Mouse (Mus musculus): ENCODE measurements around the gene Gm8024.
"Not testable (repeated sequence)": the region's sequence is repeated elsewhere in the genome, so short reads cannot be mapped to it uniquely, and the experiment has no call there.

Gm8024 gene

DNA sequence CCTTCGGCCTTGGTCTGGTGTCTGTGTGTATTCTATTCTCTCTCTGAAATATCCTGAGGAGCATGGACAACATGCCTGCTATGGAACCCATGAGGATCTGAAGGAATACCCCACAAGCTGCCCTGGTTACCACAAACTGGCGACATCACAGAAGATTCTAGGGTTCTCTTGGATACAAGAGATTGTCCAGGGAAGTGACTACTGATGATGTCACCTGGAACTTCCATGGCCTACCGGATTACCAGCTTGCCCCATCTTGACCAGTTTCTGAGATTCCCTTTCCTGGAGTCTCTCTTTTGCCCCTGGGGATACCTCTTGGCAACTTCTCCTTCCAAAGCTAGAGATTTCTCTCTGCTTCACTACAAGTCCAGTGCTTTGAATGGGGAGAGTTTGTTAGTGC is at the start of gene Gm8024:
Gene Gm8024, minus strand, starts transcription at position 101 of the 400 bp plus-strand sequence.
- not testable (repeated sequence) for DNase-seq (ENCODE audit: inconsistent age in 2 of 2, low spot score in 1 of 2)

- peak; percentile 40 to 88 for DNase-seq (ENCODE audit: inconsistent age in 2 of 2, low spot score in 1 of 2)
Observed at GRCm38 (mm10) chr14:42543170-42543701, 19.2 kb upstream of the Gm8024 start.

DNA sequence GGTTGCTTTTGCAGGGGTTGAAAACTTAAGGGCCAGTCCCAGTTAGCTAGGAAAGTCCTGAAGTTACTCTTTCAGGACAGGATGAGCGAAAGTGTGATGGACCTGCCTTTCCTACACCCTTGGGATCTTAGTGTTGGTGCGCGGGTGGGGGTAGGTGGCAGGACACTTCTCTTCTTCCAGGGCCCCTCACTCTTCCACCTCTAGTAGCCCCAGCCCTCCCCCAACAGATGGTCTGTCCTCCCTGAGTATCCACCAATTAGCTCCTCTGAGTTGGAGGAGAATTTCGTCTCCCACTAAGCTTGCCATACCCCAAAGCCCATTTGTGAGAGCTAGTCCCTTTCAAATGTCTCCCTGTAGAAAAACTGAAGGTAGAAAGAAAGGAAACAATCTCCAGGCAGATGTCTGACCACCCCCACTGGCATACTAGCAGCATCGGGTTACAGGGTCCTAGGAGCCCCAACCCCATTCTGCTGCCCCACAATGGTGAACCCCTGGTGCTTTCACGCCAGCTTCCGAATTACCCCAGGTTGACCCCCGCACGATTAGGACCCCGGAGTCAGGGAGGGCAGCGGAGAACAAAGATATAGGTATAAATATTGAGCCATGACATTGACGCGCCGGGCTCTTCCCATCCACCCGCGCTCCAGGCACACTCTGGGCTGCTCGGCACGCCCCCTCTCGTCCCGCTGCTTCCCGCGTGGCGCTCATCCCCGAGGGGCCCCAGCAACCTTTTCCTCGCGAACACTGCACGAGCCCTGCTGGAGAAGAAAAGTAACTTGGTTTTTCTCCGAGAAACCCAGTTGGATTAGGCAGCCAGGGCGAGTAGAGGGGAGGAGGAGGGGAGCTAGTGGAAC is 18.5 kb upstream of the Gm8024 start:
- DNase-seq (ENCODE audit: inconsistent age in 2 of 2, low spot score in 1 of 2) = not testable (repeated sequence)

- DNase-seq (ENCODE audit: inconsistent age in 2 of 2, low spot score in 1 of 2) = not testable (repeated sequence)
Observed at GRCm38 (mm10) chr14:42502249-42502648, 21.8 kb downstream of the Gm8024 start, which contains the start of gene Gm8020. Gene Gm8020 (minus strand): TSS chr14:42502349.
